Mouse (Mus musculus) retina, postnatal 1 day (tissue): ENCODE data around the gene Adgrl2.
A peak's percentile ranks its signal among the peaks of the same experiment; 100 is the strongest.

Experiments used
- DNase-seq: peaks from one replicate; pipeline ENCODE4 v3.0.0-alpha.2; 2012

Adgrl2 gene

GRCm38 (mm10) chr3:148990531-148991003 is at the start of gene Adgrl2:
Gene Adgrl2 (minus strand): TSS chr3:148990555.
- DNase-seq = no peak

GRCm38 (mm10) chr3:149038771-149039170 is 48.4 kb upstream of the Adgrl2 start:
- DNase-seq = no peak

GRCm38 (mm10) chr3:149019925-149020324 is 29.6 kb upstream of the Adgrl2 start:
- no peak for DNase-seq

GRCm38 (mm10) chr3:149009311-149009710 is 19.0 kb upstream of the Adgrl2 start:
- no peak for DNase-seq

- no peak for DNase-seq
Measured at GRCm38 (mm10) chr3:149008634-149009023, 18.3 kb upstream of the Adgrl2 start.

GRCm38 (mm10) chr3:149007860-149008633 is 17.7 kb upstream of the Adgrl2 start:
- DNase-seq = no peak

GRCm38 (mm10) chr3:149001364-149001763 is 11.0 kb upstream of the Adgrl2 start:
- no peak for DNase-seq

- DNase-seq = no peak
Measured at GRCm38 (mm10) chr3:148998661-148999060, 8.3 kb upstream of the Adgrl2 start.

GRCm38 (mm10) chr3:148991056-148991455 is 701 bp upstream of the Adgrl2 start:
- DNase-seq = no peak

GRCm38 (mm10) chr3:148989818-148990530 is 381 bp downstream of the Adgrl2 start:
- peak; percentile 87 for DNase-seq

- DNase-seq = peak; percentile 96
Measured at GRCm38 (mm10) chr3:148988996-148989817, 1.1 kb downstream of the Adgrl2 start.

GRCm38 (mm10) chr3:148988293-148988995 is 1.9 kb downstream of the Adgrl2 start:
- peak; percentile 68 for DNase-seq

GRCm38 (mm10) chr3:148987591-148988292 is 2.6 kb downstream of the Adgrl2 start:
- DNase-seq = peak; percentile 90

- peak; percentile 67 for DNase-seq
Measured at GRCm38 (mm10) chr3:148986894-148987590, 3.3 kb downstream of the Adgrl2 start.

- DNase-seq = peak; percentile 52
Measured at GRCm38 (mm10) chr3:148986296-148986893, 4.0 kb downstream of the Adgrl2 start.

GRCm38 (mm10) chr3:148984326-148984725 is 6.0 kb downstream of the Adgrl2 start:
- DNase-seq = no peak

- no peak for DNase-seq
Measured at GRCm38 (mm10) chr3:148982370-148982769, 8.0 kb downstream of the Adgrl2 start.

- DNase-seq = no peak
Measured at GRCm38 (mm10) chr3:148981776-148982175, 8.6 kb downstream of the Adgrl2 start.

GRCm38 (mm10) chr3:148978541-148978940 is 11.8 kb downstream of the Adgrl2 start:
- no peak for DNase-seq

GRCm38 (mm10) chr3:148977838-148978237 is 12.5 kb downstream of the Adgrl2 start:
- no peak for DNase-seq

GRCm38 (mm10) chr3:148977124-148977529 is 13.2 kb downstream of the Adgrl2 start:
- peak; percentile 62 for DNase-seq
